Mouse (Mus musculus) activated CD4-positive, CD25-positive, alpha-beta regulatory T cell, adult 4 months (primary cell): ENCODE results near the gene Arhgap11a. TPM values are rescaled to one million over a fixed set of nuclear protein-coding genes. Genes with fewer than 3 reads are reported as not detected.

ENCODE experiments used
- ATAC-seq: one replicate; pipeline ENCODE4 v1.8.0; 2017
- polyA plus RNA-seq, 2 experiments: library from polyadenylated mRNA; unstranded; fragments of 100-300 nt; shearing (Covaris generic); gene quantifications; one replicate each; pipeline ENCODE4 v1.2.1; 2017

Gene Arhgap11a
- polyA plus RNA-seq, 2 experiments from 2014 or later = 4.5 to 7.5 TPM

DNA sequence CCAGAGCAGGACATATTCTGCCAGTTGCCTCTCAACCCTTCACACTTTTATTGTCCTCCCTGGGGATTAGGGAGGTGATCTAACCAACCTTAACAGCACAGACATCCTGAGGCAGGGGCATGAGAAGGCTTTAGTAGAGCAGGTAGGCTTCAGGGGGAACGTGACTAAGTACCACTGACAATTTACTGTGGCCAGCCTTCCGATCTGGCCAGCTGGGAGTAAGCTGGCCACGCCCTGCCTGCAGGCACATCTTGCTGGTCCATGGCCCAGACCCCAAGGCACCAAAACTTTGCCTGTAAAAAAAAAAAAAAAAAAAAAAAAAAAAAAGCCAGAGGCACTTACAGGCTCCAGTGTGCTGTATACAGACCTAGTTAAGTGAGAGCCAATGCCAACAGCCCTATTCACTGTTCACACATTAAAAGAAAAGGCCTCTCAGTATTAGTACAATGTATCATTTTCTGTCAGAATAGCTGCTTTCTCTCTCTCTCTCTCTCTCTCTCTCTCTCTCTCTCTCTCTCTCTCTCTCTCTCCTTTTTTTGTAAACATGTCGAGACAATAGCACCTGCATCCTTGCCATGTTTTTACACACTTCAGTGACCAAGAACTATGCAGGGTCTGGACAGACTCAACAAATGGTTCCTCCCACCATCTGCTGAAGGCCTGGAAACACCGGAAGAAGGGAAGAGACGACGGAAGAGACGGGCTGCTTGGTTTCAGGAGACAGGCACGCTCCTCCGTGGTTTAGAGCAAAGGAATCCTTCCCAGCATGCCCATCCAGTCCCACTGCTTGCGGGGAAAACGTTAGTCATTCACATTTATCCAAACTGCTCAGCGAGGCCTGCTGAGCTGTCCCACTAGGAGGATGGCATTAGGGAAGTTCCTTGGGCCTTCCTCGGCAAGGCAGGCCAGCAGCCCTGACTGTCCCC, 30.5 kb downstream of the Arhgap11a start:
- ATAC-seq = no peak

- ATAC-seq = no peak
Measured at GRCm38 (mm10) chr2:113807640-113808039, 40.8 kb downstream of the Arhgap11a start.

- no peak for ATAC-seq
Measured at GRCm38 (mm10) chr2:113806851-113807577, 41.4 kb downstream of the Arhgap11a start.

DNA sequence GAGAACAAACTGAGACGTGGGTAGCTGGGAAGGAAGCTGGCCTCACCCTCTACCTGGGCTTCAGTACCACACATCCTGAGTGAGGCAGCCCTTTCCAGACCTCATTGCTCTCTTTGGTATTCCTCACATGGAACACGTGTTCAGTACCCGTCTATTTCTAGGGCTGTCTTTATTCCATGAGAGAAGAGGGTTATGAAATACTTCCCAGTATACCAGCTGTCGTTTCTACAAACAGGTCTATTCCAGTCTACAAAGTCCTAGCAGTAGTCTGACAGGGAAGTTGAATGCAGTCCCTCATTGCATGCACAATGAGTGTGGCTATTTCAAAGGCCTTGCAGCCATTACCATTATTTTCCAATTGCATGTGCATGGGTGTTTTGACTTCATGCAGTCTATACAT, 42.7 kb downstream of the Arhgap11a start:
- ATAC-seq = no peak

DNA sequence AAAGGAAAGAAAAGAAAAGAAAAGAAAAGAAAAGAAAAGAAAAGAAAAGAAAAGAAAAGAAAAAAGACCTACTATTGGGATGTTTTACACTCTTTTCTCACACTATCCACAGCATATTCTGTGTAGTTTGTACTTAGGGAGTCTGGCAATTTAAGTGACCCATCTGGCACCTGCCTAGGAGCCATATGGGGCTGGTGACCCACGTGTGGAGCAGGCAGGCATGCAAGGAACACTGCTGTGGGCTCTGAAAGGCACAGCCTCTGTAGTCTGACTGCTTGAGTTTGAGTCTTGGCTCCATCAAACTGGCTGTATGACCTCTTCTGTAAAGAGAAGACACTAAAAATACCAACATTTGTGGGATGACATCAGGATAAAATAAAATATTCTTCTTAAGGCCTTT, 44.7 kb downstream of the Arhgap11a start:
- no peak for ATAC-seq

GRCm38 (mm10) chr2:113800846-113801245, 47.6 kb downstream of the Arhgap11a start:
- no peak for ATAC-seq

GRCm38 (mm10) chr2:113798605-113799004, 49.9 kb downstream of the Arhgap11a start:
- ATAC-seq = no peak

DNA sequence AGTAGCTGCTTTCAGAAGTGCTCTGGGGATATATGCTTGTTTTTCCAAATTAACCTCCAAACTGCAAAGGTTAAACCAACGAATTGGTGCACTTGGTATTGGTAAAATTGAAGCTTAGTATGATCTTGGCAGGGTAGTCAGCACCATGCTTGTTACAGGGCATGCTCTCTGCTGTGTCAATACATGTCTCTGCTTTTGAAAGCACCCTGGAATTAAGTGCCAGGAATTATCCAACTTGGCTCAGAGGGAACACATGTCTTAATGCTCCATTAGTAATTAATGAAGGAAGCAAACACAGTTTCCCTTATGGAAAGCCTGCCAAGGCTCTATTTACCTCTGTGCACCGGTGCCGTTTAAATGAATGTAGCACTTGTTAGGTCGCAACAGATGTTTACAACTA, 53.3 kb downstream of the Arhgap11a start:
- ATAC-seq = no peak

- ATAC-seq = no peak
Measured at GRCm38 (mm10) chr2:113793521-113793920, 54.9 kb downstream of the Arhgap11a start.

DNA sequence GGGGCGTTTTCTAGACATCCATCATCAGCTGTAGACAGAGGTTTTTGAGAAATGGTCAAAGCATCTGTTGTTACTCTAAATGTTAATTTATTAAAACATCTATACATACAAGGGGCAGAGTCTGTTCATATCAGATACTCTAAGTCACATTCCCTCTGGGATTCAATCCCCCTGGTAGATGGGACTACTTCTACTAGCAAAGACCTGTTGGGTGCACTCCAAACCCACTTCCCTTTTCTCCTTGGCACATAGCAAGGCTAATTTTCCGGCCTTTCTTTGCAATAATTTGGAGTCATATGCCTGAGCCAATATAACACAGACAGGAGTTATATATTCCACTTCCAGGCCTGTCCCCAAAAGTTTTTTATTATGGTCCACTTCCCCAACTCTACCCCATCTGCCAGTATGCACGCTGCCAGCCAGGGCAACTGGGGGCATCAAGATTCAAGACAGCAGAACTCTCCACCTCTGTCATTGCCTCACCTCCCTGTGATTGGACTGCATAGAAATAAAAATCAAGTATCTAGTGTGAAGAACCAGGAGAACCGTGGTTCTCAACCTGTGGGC, 59.6 kb downstream of the Arhgap11a start:
- ATAC-seq = no peak

DNA sequence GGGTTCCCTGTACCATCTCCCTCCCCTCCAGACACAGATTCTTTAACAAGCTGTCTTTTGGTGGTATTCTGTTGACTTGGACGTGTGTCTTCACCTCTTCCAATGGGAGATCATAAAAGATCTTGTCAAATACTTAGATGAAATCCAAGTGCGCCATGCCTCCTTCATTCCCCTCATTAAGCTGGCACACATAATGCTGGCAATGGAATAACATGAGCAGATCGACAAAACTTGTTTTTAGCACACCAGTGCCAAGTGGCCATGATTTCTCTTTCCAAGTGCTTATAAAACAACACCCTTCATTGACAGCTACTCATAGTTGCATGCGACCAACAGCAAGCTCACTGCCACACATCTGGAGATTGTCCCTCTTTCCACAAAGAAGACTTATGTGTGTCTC, 60.6 kb downstream of the Arhgap11a start:
- no peak for ATAC-seq

DNA sequence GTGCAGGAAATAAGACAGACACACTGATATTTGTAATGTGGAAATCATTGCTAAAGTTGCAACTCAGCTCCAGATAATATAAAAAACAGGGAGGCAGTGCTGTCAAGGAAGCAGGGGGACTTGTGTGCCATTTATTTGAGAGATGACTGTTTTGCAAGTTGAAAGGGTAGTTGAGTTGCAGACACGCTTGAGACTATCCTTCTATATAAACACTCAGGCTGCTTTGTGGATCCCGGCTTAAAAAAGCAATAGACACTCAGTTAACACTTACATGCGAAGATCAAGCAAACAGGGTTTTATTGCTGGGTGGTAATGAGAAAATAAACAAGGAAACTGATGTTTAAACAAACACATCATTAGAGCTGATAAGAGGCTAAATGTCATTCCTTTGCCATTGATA, 63.6 kb downstream of the Arhgap11a start:
- ATAC-seq = no peak

GRCm38 (mm10) chr2:113781521-113781920, 66.9 kb downstream of the Arhgap11a start:
- no peak for ATAC-seq

Other genes starting within 250 kb of the Arhgap11a start
- gene Grem1, start 90.0 kb downstream of the Arhgap11a start, polyA plus RNA-seq = not detected
- gene Scg5, start 19.5 kb downstream of the Arhgap11a start, polyA plus RNA-seq = 1 to 10 TPM; 4.1 to 5.6 TPM
- not detected for gene Gjd2, start 165.0 kb upstream of the Arhgap11a start, polyA plus RNA-seq
- gene Actc1, start 204.9 kb upstream of the Arhgap11a start, polyA plus RNA-seq = not detected